Mouse (Mus musculus): ENCODE data around the gene Wdr20. TPM values are rescaled to one million over a fixed set of nuclear protein-coding genes. Genes with fewer than 3 reads are reported as not detected.

Gene Wdr20
- total RNA-seq, 2 experiments from 2014 or later = 44.1 to 45.3 TPM

GRCm38 (mm10) chr12:110819367-110819766, 81.6 kb downstream of the Wdr20 start:
- DNase-seq = no peak

GRCm38 (mm10) chr12:110821787-110822186, 84.0 kb downstream of the Wdr20 start:
- DNase-seq = no peak

GRCm38 (mm10) chr12:110822366-110822765, 84.6 kb downstream of the Wdr20 start:
- no peak for DNase-seq

- DNase-seq = peak in 1 of 2 experiments; percentile 58
Measured at GRCm38 (mm10) chr12:110828908-110829307, 91.2 kb downstream of the Wdr20 start.

GRCm38 (mm10) chr12:110830293-110831024, 92.7 kb downstream of the Wdr20 start:
- DNase-seq = no peak

- DNase-seq = no peak
Measured at GRCm38 (mm10) chr12:110835182-110835581, 97.4 kb downstream of the Wdr20 start.

GRCm38 (mm10) chr12:110836729-110837128, 99.0 kb downstream of the Wdr20 start:
- no peak for DNase-seq

GRCm38 (mm10) chr12:110837192-110837841, 99.6 kb downstream of the Wdr20 start:
- no peak for DNase-seq

- no peak for DNase-seq
Measured at GRCm38 (mm10) chr12:110837850-110838249, 100.1 kb downstream of the Wdr20 start.

- peak; percentile 95 to 96 for DNase-seq
Measured at GRCm38 (mm10) chr12:110840348-110841198, 102.8 kb downstream of the Wdr20 start, which contains the start of gene Mok. Mok (minus strand) TSS chr12:110840939.

- DNase-seq = no peak
Measured at GRCm38 (mm10) chr12:110841731-110842493, 104.2 kb downstream of the Wdr20 start.

GRCm38 (mm10) chr12:110843194-110844048, 105.7 kb downstream of the Wdr20 start:
- DNase-seq = peak; percentile 89

GRCm38 (mm10) chr12:110844227-110845130, 106.7 kb downstream of the Wdr20 start:
- peak; percentile 52 to 62 for DNase-seq

- peak; percentile 95 for DNase-seq
Measured at GRCm38 (mm10) chr12:110845131-110845880, 107.6 kb downstream of the Wdr20 start.

GRCm38 (mm10) chr12:110846191-110846765, 108.5 kb downstream of the Wdr20 start:
- no peak for DNase-seq

GRCm38 (mm10) chr12:110850010-110850928, 112.5 kb downstream of the Wdr20 start, which contains the start of gene Zfp839:
Zfp839 (plus strand) TSS chr12:110850253.
- peak; percentile 90 to 93 for DNase-seq

GRCm38 (mm10) chr12:110850929-110851256, 113.1 kb downstream of the Wdr20 start:
- DNase-seq = no peak
